Mouse (Mus musculus): Measurements from ENCODE around the gene Slc13a3. TPM values are rescaled to one million over a fixed set of nuclear protein-coding genes. Genes with fewer than 3 reads are reported as not detected.
A peak's percentile ranks its signal among the peaks of the same experiment; 100 is the strongest.

The Slc13a3 gene
- polyA plus RNA-seq, 1 experiment from 2014 or later, result 0.17 TPM

DNA sequence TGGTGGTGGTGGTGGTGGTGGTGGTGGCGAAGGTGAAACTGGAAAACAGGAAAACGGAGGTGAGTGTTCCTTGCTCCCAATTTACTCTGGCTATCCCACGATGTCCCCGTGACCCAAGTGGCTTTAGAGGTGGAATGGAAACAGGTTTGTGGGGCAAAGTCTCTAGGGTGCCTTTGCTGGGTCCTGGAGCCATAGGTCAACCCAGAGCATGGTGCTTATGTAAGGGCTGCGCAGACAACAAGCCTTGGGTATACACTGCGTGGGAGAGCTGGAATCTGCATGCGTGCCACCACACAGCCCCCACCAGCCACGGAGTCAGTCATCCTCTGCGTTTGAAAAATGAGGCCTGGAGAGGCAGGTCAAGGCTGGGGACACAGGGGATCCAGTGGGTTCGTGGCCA lies 33.4 kb downstream of the Slc13a3 start:
- H3K36me3 ChIP-seq (ENCODE audit: control insufficient read depth, insufficient read depth, low read length), result no peaks in the 10 kb centered on the region
- H3K27me3 ChIP-seq (ENCODE audit: control insufficient read depth, insufficient read depth, low read length), result no peaks in the 10 kb centered on the region
- no peak overlapping the region for H3K4me2 ChIP-seq (replicated peaks; ENCODE audit: low read depth, low read length)
- H3K9me3 ChIP-seq (ENCODE audit: control insufficient read depth, low read length), result no peaks in the 10 kb centered on the region
- no peak overlapping the region for H3K9ac ChIP-seq (ENCODE audit: low read depth, low read length)
- no peak for DNase-seq (ENCODE audit: low spot score)
- no peak overlapping the region for H3K4me3 ChIP-seq (ENCODE audit: low read depth, low read length)
- 88% methylated on average over 10 of the region's 10 CpGs for WGBS
- no peaks in the 10 kb centered on the region for H3K4me1 ChIP-seq (replicated peaks; ENCODE audit: control insufficient read depth, insufficient read depth, low read length)
- H3K27ac ChIP-seq (ENCODE audit: low read depth, low read length), result no peak overlapping the region
- ATAC-seq (ENCODE audit: low FRiP score), result no peak

DNA sequence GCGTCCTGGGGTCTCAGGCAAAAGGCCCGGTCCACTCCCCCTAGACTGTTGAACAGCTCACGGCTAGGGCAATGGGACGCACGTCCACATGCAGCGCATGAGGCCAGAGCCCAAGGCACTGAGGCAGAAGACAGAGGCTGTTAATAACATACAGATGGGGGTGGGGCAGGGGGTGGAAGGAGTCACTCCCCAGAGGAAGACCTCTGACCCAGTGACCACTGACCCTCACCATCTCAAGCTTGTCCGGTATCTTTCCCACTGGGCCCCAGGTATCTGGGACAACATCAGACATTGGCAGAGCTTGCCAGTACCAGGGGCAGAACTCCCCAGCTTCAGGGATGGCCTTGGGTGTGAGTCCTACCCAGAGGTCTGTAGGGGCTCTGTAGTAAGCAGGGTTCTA lies 34.1 kb downstream of the Slc13a3 start:
- no peaks in the 10 kb centered on the region for H3K36me3 ChIP-seq (ENCODE audit: control insufficient read depth, insufficient read depth, low read length)
- no peak overlapping the region for H3K9ac ChIP-seq (ENCODE audit: low read depth, low read length)
- 66% methylated on average over 7 of the region's 7 CpGs for WGBS

DNA sequence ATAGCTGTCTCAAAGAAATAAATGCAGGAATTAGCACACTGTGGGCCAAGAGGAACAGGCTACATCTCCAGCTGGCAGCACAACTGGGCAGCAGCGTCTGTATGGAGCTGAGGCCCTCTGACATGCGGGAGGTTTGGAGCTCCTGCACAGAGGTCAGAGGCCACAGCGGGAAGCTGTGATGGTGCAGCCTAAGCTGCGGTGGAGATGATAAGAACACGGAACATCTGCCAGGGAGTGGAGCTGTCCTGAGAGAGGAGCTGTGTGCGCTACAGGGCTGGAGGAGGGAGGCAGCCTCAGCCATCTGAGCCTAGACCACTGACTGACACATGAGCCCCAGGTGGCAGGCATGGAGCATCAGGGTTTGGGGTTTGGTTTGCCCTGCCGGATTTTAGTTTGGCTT lies 44.3 kb downstream of the Slc13a3 start:
- Histone ChIP-seq H3K4me3 (ENCODE audit: low read depth, low read length) (no peak overlapping the region), H3K4me1 (replicated peaks; ENCODE audit: control insufficient read depth, insufficient read depth, low read length) (no peaks in the 10 kb centered on the region), H3K27me3 (ENCODE audit: control insufficient read depth, insufficient read depth, low read length) (no peaks in the 10 kb centered on the region), H3K9me3 (ENCODE audit: control insufficient read depth, low read length) (no peaks in the 10 kb centered on the region), H3K4me2 (replicated peaks; ENCODE audit: low read depth, low read length) (no peak overlapping the region), H3K36me3 (ENCODE audit: control insufficient read depth, insufficient read depth, low read length) (no peaks in the 10 kb centered on the region), H3K27ac (ENCODE audit: low read depth, low read length) (no peak overlapping the region), H3K9ac (ENCODE audit: low read depth, low read length) (no peak overlapping the region)
- no peak for ATAC-seq (ENCODE audit: low FRiP score)
- no peak for DNase-seq (ENCODE audit: low spot score)
- WGBS, result 43% methylated on average over 7 of the region's 7 CpGs

More for the DNA sequence above, 34.1 kb downstream of the Slc13a3 start:
- Histone ChIP-seq H3K9me3 (ENCODE audit: control insufficient read depth, low read length) (no peaks in the 10 kb centered on the region), H3K4me3 (ENCODE audit: low read depth, low read length) (no peak overlapping the region), H3K27ac (ENCODE audit: low read depth, low read length) (no peak overlapping the region), H3K27me3 (ENCODE audit: control insufficient read depth, insufficient read depth, low read length) (no peaks in the 10 kb centered on the region), H3K4me2 (replicated peaks; ENCODE audit: low read depth, low read length) (no peak overlapping the region), H3K4me1 (replicated peaks; ENCODE audit: control insufficient read depth, insufficient read depth, low read length) (no peaks in the 10 kb centered on the region)
- ATAC-seq (ENCODE audit: low FRiP score) (no peak), DNase-seq (ENCODE audit: low spot score) (no peak)

DNA sequence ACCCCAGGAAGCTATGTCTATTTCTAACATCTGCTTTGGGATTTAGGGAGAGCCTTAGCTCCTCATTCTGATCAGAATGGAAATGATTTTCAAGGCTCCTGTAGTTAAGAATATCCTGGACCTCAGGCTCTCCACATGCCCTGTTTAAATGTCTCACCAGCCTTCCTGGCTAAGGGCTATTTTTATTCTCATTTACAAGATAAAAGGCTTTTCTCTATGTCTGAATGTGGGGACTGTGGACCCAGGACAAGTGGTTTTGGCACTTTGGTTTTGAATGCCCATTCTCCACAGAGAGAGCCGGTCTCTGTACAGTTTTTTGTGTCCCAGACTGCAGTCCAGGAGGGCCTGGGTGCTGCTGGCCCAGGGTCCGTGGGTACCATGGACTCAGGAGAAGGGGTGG lies 52.8 kb downstream of the Slc13a3 start:
- no peak for DNase-seq (ENCODE audit: low spot score)
- no peaks in the 10 kb centered on the region for H3K36me3 ChIP-seq (ENCODE audit: control insufficient read depth, insufficient read depth, low read length)
- no peaks in the 10 kb centered on the region for H3K27me3 ChIP-seq (ENCODE audit: control insufficient read depth, insufficient read depth, low read length)
- H3K4me2 ChIP-seq (replicated peaks; ENCODE audit: low read depth, low read length), result no peak overlapping the region
- no peaks in the 10 kb centered on the region for H3K9me3 ChIP-seq (ENCODE audit: control insufficient read depth, low read length)
- H3K4me3 ChIP-seq (ENCODE audit: low read depth, low read length), result no peak overlapping the region
- H3K27ac ChIP-seq (ENCODE audit: low read depth, low read length), result no peak overlapping the region
- no peaks in the 10 kb centered on the region; the same call in 1 of the 2 replicates for H3K4me1 ChIP-seq (replicated peaks; ENCODE audit: control insufficient read depth, insufficient read depth, low read length)
- 54% methylated on average over 2 of the region's 2 CpGs for WGBS
- no peak for ATAC-seq (ENCODE audit: low FRiP score)
- no peak overlapping the region for H3K9ac ChIP-seq (ENCODE audit: low read depth, low read length)

DNA sequence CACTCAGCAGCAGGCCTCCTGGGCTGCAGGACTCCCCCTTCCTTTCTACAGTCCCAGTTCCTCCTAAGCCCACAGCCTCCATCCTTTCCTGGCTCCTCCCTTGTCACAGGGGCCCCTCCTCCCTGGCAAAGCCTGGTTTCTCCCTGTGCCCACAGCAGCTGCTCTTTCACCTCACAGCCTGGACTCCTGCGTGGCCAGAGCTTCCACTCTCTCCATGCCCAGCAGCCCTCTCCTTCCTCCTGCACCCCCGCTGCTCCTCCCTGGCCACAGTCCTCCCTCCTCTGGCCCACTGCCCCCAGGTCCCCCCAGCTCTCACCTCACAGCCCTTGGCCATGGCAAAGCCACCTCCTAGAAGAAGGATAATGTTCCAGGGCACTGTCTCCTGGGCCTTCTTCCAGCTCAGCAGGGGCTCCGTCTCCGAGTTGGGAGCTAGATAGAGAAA lies 53.3 kb downstream of the Slc13a3 start:
- Histone ChIP-seq H3K36me3 (ENCODE audit: control insufficient read depth, insufficient read depth, low read length) (no peaks in the 10 kb centered on the region), H3K27ac (ENCODE audit: low read depth, low read length) (no peak overlapping the region), H3K4me1 (replicated peaks; ENCODE audit: control insufficient read depth, insufficient read depth, low read length) (no peaks in the 10 kb centered on the region; the same call in 1 of the 2 replicates), H3K9ac (ENCODE audit: low read depth, low read length) (no peak overlapping the region), H3K4me2 (replicated peaks; ENCODE audit: low read depth, low read length) (no peak overlapping the region), H3K27me3 (ENCODE audit: control insufficient read depth, insufficient read depth, low read length) (no peaks in the 10 kb centered on the region), H3K9me3 (ENCODE audit: control insufficient read depth, low read length) (no peaks in the 10 kb centered on the region), H3K4me3 (ENCODE audit: low read depth, low read length) (no peak overlapping the region)
- 76% methylated on average over 4 of the region's 4 CpGs for WGBS
- DNase-seq (ENCODE audit: low spot score) (no peak), ATAC-seq (ENCODE audit: low FRiP score) (no peak)

DNA sequence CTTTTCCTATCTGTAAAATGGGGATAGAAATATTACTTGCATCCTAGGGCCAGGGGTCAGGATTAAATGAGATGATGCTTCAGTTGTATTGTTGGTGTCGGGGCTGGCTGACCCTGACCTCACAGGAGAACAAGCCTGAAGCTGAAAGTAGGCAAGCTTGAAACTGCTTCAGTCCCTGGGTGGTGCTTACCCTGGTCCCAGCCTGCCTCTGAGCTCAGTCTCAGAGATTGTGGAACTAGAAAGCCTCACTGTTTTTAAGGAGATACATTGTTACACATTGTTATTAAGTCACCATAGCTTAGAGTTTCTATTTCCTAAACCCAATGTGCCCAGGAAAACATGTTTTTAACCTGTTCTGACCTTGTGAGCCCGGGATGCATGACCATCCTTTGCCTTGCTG lies 54.5 kb downstream of the Slc13a3 start:
- H3K9me3 ChIP-seq (ENCODE audit: control insufficient read depth, low read length), result no peaks in the 10 kb centered on the region
- no peaks in the 10 kb centered on the region; the same call in 1 of the 2 replicates for H3K4me1 ChIP-seq (replicated peaks; ENCODE audit: control insufficient read depth, insufficient read depth, low read length)
- no peak overlapping the region for H3K9ac ChIP-seq (ENCODE audit: low read depth, low read length)
- WGBS, result 90% methylated on average over 2 of the region's 2 CpGs
- H3K27me3 ChIP-seq (ENCODE audit: control insufficient read depth, insufficient read depth, low read length), result no peaks in the 10 kb centered on the region
- H3K36me3 ChIP-seq (ENCODE audit: control insufficient read depth, insufficient read depth, low read length), result no peaks in the 10 kb centered on the region
- H3K4me2 ChIP-seq (replicated peaks; ENCODE audit: low read depth, low read length), result no peak overlapping the region
- no peak overlapping the region for H3K4me3 ChIP-seq (ENCODE audit: low read depth, low read length)
- H3K27ac ChIP-seq (ENCODE audit: low read depth, low read length), result no peak overlapping the region
- no peak for DNase-seq (ENCODE audit: low spot score)
- no peak for ATAC-seq (ENCODE audit: low FRiP score)

DNA sequence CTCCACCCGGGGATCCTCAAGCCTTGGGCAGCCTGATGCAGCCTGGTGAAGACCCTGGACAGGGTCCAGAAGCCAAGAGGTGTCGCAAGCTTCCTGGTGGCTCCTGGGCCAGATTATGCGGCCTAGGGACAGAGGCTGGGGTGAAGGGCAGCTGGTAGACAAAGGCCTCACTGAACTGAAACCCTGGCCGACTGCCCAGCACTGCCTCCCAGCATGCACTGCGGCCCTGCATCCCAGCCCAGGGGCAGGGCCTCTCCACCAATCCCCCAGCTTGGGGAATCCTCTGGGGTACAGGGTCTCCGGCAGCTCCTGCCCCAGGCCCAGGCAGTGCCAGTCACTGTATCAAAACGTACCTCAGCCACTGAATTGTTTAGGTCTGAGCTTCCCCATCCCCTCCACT lies 55.7 kb downstream of the Slc13a3 start:
- Histone ChIP-seq H3K27me3 (ENCODE audit: control insufficient read depth, insufficient read depth, low read length) (no peaks in the 10 kb centered on the region), H3K4me1 (replicated peaks; ENCODE audit: control insufficient read depth, insufficient read depth, low read length) (no peaks in the 10 kb centered on the region; the same call in 1 of the 2 replicates), H3K27ac (ENCODE audit: low read depth, low read length) (no peak overlapping the region), H3K4me3 (ENCODE audit: low read depth, low read length) (no peak overlapping the region), H3K9me3 (ENCODE audit: control insufficient read depth, low read length) (no peaks in the 10 kb centered on the region), H3K9ac (ENCODE audit: low read depth, low read length) (no peak overlapping the region), H3K36me3 (ENCODE audit: control insufficient read depth, insufficient read depth, low read length) (no peaks in the 10 kb centered on the region), H3K4me2 (replicated peaks; ENCODE audit: low read depth, low read length) (no peak overlapping the region)
- ATAC-seq (ENCODE audit: low FRiP score) (no peak), DNase-seq (ENCODE audit: low spot score) (peak; percentile 20)
- 60% methylated on average over 7 of the region's 7 CpGs for WGBS

DNA sequence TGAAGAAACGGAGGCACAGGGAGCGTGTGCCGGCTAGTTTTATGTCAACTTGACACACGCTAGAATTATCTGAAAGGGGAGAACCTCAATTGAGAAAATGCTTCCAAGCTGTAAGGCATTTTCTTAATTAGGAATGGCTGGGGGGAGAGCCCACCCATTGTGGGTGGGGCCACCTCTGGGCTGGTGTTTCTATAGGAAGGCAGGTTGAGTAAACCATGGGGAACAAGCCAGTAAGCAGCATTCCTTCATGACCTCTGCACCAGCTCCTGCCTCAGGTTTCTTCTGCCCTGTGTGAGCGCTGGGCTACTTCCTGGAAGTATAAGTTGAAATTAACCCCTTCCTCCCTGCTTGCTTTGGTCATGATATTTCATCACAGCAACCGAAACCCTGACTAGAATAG lies 57.2 kb downstream of the Slc13a3 start:
- no peak overlapping the region for H3K4me2 ChIP-seq (replicated peaks; ENCODE audit: low read depth, low read length)
- H3K4me1 ChIP-seq (replicated peaks; ENCODE audit: control insufficient read depth, insufficient read depth, low read length), result no peaks in the 10 kb centered on the region; the same call in 1 of the 2 replicates
- H3K9ac ChIP-seq (ENCODE audit: low read depth, low read length), result no peak overlapping the region
- H3K36me3 ChIP-seq (ENCODE audit: control insufficient read depth, insufficient read depth, low read length), result no peaks in the 10 kb centered on the region
- H3K27ac ChIP-seq (ENCODE audit: low read depth, low read length), result no peak overlapping the region
- 53% methylated on average over 6 of the region's 6 CpGs for WGBS
- no peaks in the 10 kb centered on the region for H3K9me3 ChIP-seq (ENCODE audit: control insufficient read depth, low read length)
- no peak overlapping the region for H3K4me3 ChIP-seq (ENCODE audit: low read depth, low read length)
- ATAC-seq (ENCODE audit: low FRiP score), result no peak
- peak; percentile 41 for DNase-seq (ENCODE audit: low spot score)
- no peaks in the 10 kb centered on the region for H3K27me3 ChIP-seq (ENCODE audit: control insufficient read depth, insufficient read depth, low read length)

DNA sequence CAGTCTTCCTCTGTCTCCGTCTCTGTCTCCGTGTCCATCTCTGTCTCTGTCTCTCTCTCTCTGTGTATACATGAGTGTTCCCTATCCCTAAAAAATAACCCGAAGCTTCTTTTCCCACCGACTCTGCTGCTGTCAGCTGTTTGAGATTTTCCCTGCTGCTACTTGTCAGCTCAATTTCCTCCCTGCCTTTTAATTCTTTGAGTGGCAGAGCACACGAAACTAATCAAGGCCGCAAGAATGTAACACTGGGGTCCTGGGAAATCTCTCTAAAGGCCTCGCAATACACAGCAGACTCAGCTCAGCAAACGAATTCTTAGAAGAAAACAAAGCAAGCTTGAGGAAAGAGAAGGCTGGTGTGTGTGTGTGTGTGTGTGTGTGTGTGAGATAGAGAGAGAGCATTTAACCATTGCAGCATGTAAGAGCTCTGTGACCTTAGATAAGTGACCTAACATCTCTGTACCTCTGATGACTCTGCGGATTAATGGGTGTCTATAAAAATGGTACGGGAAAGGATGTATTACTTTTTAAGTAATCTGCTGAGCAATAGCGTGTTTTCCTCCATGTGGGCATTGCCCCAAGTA lies 57.8 kb downstream of the Slc13a3 start:
- ATAC-seq (ENCODE audit: low FRiP score) (no peak), DNase-seq (ENCODE audit: low spot score) (peak; percentile 15)
- no peak overlapping the region for H3K27ac ChIP-seq (ENCODE audit: low read depth, low read length)
- H3K9me3 ChIP-seq (ENCODE audit: control insufficient read depth, low read length), result no peaks in the 10 kb centered on the region
- no peaks in the 10 kb centered on the region for H3K27me3 ChIP-seq (ENCODE audit: control insufficient read depth, insufficient read depth, low read length)
- no peaks in the 10 kb centered on the region for H3K36me3 ChIP-seq (ENCODE audit: control insufficient read depth, insufficient read depth, low read length)
- H3K4me1 ChIP-seq (replicated peaks; ENCODE audit: control insufficient read depth, insufficient read depth, low read length), result no peaks in the 10 kb centered on the region; the same call in 1 of the 2 replicates
- no peak overlapping the region for H3K9ac ChIP-seq (ENCODE audit: low read depth, low read length)
- 63% methylated on average over 11 of the region's 11 CpGs for WGBS
- no peak overlapping the region for H3K4me2 ChIP-seq (replicated peaks; ENCODE audit: low read depth, low read length)
- H3K4me3 ChIP-seq (ENCODE audit: low read depth, low read length), result no peak overlapping the region
